Mouse (Mus musculus): ENCODE measurements around the gene Sdccag8. TPM values are rescaled to one million over a fixed set of nuclear protein-coding genes. Genes with fewer than 3 reads are reported as not detected.

Gene Sdccag8
- polyA plus RNA-seq, 1 experiment from 2014 or later = 25.4 TPM

- peaks cover 31% of the 10 kb centered on the region for H3K36me3 ChIP-seq
- ATAC-seq (ENCODE audit: low read depth) = no peak
- no peak overlapping the region for H3K4me2 ChIP-seq
- H3K9ac ChIP-seq = no peak overlapping the region
- no peaks in the 10 kb centered on the region for H3K27me3 ChIP-seq
- no peak overlapping the region for H3K27ac ChIP-seq (replicated peaks)
- no peaks in the 10 kb centered on the region for H3K9me3 ChIP-seq
- no peaks in the 10 kb centered on the region for H3K4me1 ChIP-seq (replicated peaks)
- WGBS = 95% methylated on average over 9 of the region's 9 CpGs
- no peak overlapping the region for H3K4me3 ChIP-seq
These were observed 38.5 kb downstream of the Sdccag8 start for GRCm38 (mm10) chr1:176852813-176853590.

GRCm38 (mm10) chr1:176861981-176862644, 47.7 kb downstream of the Sdccag8 start:
- ATAC-seq (ENCODE audit: low read depth) = 0 out of 2 replicates have a peak, but pooled peaks have one; percentile 50
- H3K4me1 ChIP-seq (replicated peaks) = no peaks in the 10 kb centered on the region
- no peaks in the 10 kb centered on the region for H3K27me3 ChIP-seq
- H3K4me3 ChIP-seq = no peak overlapping the region
- 61% methylated on average over 9 of the region's 9 CpGs for WGBS
- H3K9ac ChIP-seq = no peak overlapping the region
- H3K9me3 ChIP-seq = no peaks in the 10 kb centered on the region
- H3K27ac ChIP-seq (replicated peaks) = no peak overlapping the region
- H3K4me2 ChIP-seq = no peak overlapping the region
- H3K36me3 ChIP-seq = no peaks in the 10 kb centered on the region

DNA sequence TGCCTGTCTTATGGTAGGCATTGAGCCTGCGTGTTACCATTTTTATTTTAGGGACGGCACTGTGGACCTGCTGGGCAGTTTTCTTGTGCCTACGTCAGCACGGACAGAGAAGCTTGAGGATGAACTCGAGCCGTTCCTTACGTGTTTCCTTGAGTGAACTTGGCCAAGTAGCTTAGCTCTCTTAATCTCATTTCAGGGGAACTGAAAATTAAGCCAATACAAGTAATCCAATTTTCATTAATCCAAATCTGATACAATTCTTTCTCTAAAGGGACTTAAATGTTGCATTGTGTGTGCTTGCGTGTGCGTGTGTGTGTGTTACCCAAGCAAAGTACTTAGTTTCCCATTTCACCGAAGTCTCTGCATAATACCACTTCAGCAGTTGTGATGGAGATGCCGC, 56.0 kb downstream of the Sdccag8 start:
- H3K4me2 ChIP-seq = no peak overlapping the region
- no peak overlapping the region for H3K9ac ChIP-seq
- no peak overlapping the region for H3K27ac ChIP-seq (replicated peaks)
- H3K9me3 ChIP-seq = no peaks in the 10 kb centered on the region
- H3K4me1 ChIP-seq (replicated peaks) = no peaks in the 10 kb centered on the region
- no peak for ATAC-seq (ENCODE audit: low read depth)
- H3K36me3 ChIP-seq = peaks cover 21% of the 10 kb centered on the region
- no peak overlapping the region for H3K4me3 ChIP-seq
- no peaks in the 10 kb centered on the region for H3K27me3 ChIP-seq
- 96% methylated on average over 11 of the region's 11 CpGs for WGBS

DNA sequence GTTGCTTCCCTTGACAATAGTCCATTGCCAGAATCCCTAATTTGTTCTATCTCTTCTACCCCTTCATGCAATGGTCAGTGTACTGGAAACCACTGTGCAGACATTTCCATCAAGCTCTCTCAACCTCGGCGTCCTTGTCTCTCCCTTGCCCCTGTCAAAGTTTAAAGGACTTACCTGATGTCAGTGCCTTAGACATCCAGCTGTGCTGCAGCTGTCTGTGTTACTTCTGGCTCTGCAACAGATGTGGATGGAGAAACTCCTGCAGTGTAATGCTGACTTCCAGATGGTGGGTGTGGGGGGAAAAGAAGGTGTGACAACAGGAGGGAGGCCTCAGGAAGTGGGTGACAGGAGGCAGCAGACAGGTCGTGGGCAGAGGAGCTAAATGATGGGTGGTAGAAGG, 57.5 kb downstream of the Sdccag8 start:
- no peak overlapping the region for H3K27ac ChIP-seq (replicated peaks)
- H3K4me2 ChIP-seq = no peak overlapping the region
- H3K9ac ChIP-seq = no peak overlapping the region
- no peaks in the 10 kb centered on the region for H3K9me3 ChIP-seq
- 60% methylated on average over 3 of the region's 3 CpGs for WGBS
- H3K36me3 ChIP-seq = peaks cover 21% of the 10 kb centered on the region
- H3K4me1 ChIP-seq (replicated peaks) = no peaks in the 10 kb centered on the region
- no peak for ATAC-seq (ENCODE audit: low read depth)
- no peaks in the 10 kb centered on the region for H3K27me3 ChIP-seq
- H3K4me3 ChIP-seq = no peak overlapping the region

DNA sequence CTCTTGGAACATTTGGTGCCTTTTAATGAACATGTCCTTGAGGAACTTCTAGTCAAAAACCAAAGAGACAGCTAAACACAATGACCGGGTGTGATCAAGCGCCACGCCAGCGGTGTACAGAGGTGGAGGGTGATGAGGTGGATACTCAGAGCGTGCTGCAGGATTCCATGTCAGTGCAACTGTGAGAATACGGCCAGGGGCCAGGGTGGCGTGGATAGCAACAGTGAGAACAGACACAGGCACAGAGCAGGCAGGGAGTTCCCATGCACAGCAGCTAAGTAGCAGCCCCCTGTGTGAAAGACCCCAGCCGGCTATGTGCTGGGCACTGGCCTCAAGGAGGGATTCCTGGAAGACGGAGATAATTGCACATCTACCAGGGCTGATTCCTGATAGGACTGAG, 59.0 kb downstream of the Sdccag8 start:
- no peaks in the 10 kb centered on the region for H3K4me1 ChIP-seq (replicated peaks)
- H3K9ac ChIP-seq = no peak overlapping the region
- H3K4me3 ChIP-seq = no peak overlapping the region
- 88% methylated on average over 9 of the region's 9 CpGs for WGBS
- H3K27me3 ChIP-seq = no peaks in the 10 kb centered on the region
- ATAC-seq (ENCODE audit: low read depth) = no peak
- H3K9me3 ChIP-seq = no peaks in the 10 kb centered on the region
- H3K27ac ChIP-seq (replicated peaks) = no peak overlapping the region
- H3K36me3 ChIP-seq = peaks cover 17% of the 10 kb centered on the region
- H3K4me2 ChIP-seq = no peak overlapping the region

GRCm38 (mm10) chr1:176874155-176874554, 59.7 kb downstream of the Sdccag8 start:
- H3K4me2 ChIP-seq = no peak overlapping the region
- no peaks in the 10 kb centered on the region for H3K4me1 ChIP-seq (replicated peaks)
- no peak for ATAC-seq (ENCODE audit: low read depth)

GRCm38 (mm10) chr1:176877756-176878155, 63.3 kb downstream of the Sdccag8 start:
- no peak overlapping the region for H3K27ac ChIP-seq (replicated peaks)
- H3K9me3 ChIP-seq = no peaks in the 10 kb centered on the region
- 35% methylated on average over 3 of the region's 3 CpGs for WGBS
- H3K4me3 ChIP-seq = no peak overlapping the region
- H3K36me3 ChIP-seq = no peaks in the 10 kb centered on the region
- H3K4me1 ChIP-seq (replicated peaks) = peaks cover 12% of the 10 kb centered on the region
- no peak overlapping the region for H3K9ac ChIP-seq
- H3K4me2 ChIP-seq = no peak overlapping the region
- no peak for ATAC-seq (ENCODE audit: low read depth)
- no peaks in the 10 kb centered on the region for H3K27me3 ChIP-seq

More at GRCm38 (mm10) chr1:176874155-176874554, 59.7 kb downstream of the Sdccag8 start:
- no peak overlapping the region for H3K4me3 ChIP-seq
- no peaks in the 10 kb centered on the region for H3K9me3 ChIP-seq
- peaks cover 13% of the 10 kb centered on the region; the same call in 1 of the 2 replicates for H3K36me3 ChIP-seq
- H3K27me3 ChIP-seq = no peaks in the 10 kb centered on the region
- H3K9ac ChIP-seq = no peak overlapping the region
- no peak overlapping the region for H3K27ac ChIP-seq (replicated peaks)

GRCm38 (mm10) chr1:176879005-176879404, 64.5 kb downstream of the Sdccag8 start:
- Histone ChIP-seq H3K4me2 (no peak overlapping the region), H3K27ac (replicated peaks) (no peak overlapping the region), H3K36me3 (no peaks in the 10 kb centered on the region), H3K4me3 (no peak overlapping the region), H3K9me3 (no peaks in the 10 kb centered on the region), H3K9ac (no peak overlapping the region), H3K4me1 (replicated peaks) (peaks cover 12% of the 10 kb centered on the region), H3K27me3 (no peaks in the 10 kb centered on the region)
- ATAC-seq (ENCODE audit: low read depth) = no peak
- WGBS = 42% methylated on average over 2 of the region's 2 CpGs

DNA sequence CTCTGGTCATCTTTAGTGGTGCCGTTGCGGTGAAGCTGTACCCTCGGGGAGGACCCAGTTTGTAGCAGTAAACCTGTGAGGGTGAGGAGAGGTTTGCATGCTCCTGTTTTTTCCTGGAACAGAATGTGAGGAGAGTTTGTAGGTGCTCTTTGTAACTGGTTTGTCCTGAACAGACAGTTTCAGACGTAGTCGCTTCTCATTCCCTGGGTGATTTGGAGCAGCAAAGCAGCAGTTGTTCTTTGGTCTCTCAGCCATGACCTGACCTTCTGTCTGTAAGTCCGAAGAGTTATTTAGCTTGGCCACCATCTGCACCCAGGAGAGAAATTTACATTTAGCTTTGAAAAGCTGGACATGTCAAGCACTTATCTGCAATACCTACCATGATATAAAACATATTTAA, 65.2 kb downstream of the Sdccag8 start:
- H3K27ac ChIP-seq (replicated peaks) = 0 out of 2 replicates have a peak overlapping the region, but pooled peaks have one; percentile 18
- 10% methylated on average over 6 of the region's 6 CpGs for WGBS
- no peaks in the 10 kb centered on the region for H3K36me3 ChIP-seq
- H3K4me1 ChIP-seq (replicated peaks) = peaks cover 12% of the 10 kb centered on the region
- ATAC-seq (ENCODE audit: low read depth) = no peak; the same call in 1 of the 2 replicates
- H3K27me3 ChIP-seq = no peaks in the 10 kb centered on the region
- H3K9me3 ChIP-seq = no peaks in the 10 kb centered on the region
- no peak overlapping the region for H3K9ac ChIP-seq
- no peak overlapping the region for H3K4me3 ChIP-seq
- H3K4me2 ChIP-seq = no peak overlapping the region

- no peak for ATAC-seq (ENCODE audit: low read depth)
These were observed 65.6 kb downstream of the Sdccag8 start for GRCm38 (mm10) chr1:176880101-176880500.

GRCm38 (mm10) chr1:176880943-176881342, 66.5 kb downstream of the Sdccag8 start:
- Histone ChIP-seq H3K36me3 (no peaks in the 10 kb centered on the region), H3K9me3 (no peaks in the 10 kb centered on the region), H3K27ac (replicated peaks) (no peak overlapping the region), H3K4me2 (no peak overlapping the region), H3K27me3 (no peaks in the 10 kb centered on the region), H3K4me3 (no peak overlapping the region), H3K9ac (no peak overlapping the region), H3K4me1 (replicated peaks) (peaks cover 19% of the 10 kb centered on the region)
- 24% methylated on average over 6 of the region's 6 CpGs for WGBS
- no peak for ATAC-seq (ENCODE audit: low read depth)

More at GRCm38 (mm10) chr1:176880101-176880500, 65.6 kb downstream of the Sdccag8 start:
- Histone ChIP-seq H3K36me3 (no peaks in the 10 kb centered on the region), H3K4me3 (no peak overlapping the region), H3K4me1 (replicated peaks) (peaks cover 12% of the 10 kb centered on the region), H3K9me3 (no peaks in the 10 kb centered on the region), H3K27ac (replicated peaks) (0 out of 2 replicates have a peak overlapping the region, but pooled peaks have one; percentile 18), H3K4me2 (no peak overlapping the region), H3K9ac (no peak overlapping the region), H3K27me3 (no peaks in the 10 kb centered on the region)
- 8% methylated on average over 5 of the region's 5 CpGs for WGBS

- peaks cover 8% of the 10 kb centered on the region for H3K4me1 ChIP-seq (replicated peaks)
- H3K4me2 ChIP-seq = no peak overlapping the region
- H3K9ac ChIP-seq = no peak overlapping the region
- H3K27ac ChIP-seq (replicated peaks) = no peak overlapping the region
- 56% methylated on average over 17 of the region's 17 CpGs for WGBS
- no peaks in the 10 kb centered on the region for H3K9me3 ChIP-seq
- peak; percentile 66; the same call in 1 of the 2 replicates for ATAC-seq (ENCODE audit: low read depth)
- H3K27me3 ChIP-seq = no peaks in the 10 kb centered on the region
- H3K4me3 ChIP-seq = no peak overlapping the region
- H3K36me3 ChIP-seq = no peaks in the 10 kb centered on the region
These were observed 70.9 kb downstream of the Sdccag8 start for GRCm38 (mm10) chr1:176885207-176885933.

Measured in neural tube, embryonic 13.5 days (tissue).